Mouse (Mus musculus) ES-CJ7 (cell line): ENCODE results near the gene Rnaseh2c.

Experiments used
- DNase-seq: peaks from one replicate; pipeline ENCODE4 v3.0.0; 2011; ENCODE audit warnings: low read depth, low spot score

Gene Rnaseh2c

DNA sequence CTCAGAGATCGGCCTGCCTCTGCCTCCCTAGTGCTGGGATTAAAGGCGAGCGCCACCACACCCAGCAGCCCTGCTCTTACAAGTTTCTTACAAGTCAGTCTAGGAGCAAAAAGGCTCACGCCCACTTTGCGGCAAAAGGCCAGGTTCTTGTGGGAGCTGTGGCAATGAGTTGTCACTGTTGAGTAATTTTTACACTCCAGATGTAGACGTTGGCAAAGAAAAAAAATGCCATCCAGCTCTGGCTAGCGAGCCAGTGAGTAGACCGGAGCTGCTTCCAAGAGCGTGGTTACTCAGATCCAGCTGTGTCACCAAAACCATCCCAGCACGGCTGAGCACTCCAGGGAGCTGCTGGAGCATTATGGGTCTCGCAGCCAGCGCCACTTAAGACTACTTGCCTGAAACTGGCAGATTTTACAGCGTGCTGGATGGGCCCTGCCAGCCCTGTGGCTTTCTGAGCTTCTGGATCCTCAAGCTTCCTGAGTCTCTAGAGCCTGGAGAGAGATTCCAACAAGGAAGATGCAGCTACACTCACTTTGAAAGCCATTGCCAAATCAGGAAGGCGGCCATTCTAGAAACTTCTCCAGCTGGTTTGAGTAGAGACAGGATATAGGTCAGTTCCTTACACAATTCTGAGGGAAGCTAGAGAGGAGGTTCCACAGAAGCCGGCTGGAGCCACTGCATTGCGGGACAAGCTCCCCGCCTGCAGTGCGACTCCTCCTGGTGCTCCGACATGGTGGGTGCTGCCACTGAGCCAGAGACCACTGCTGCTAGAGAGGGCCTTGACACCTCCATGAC, 29.1 kb upstream of the Rnaseh2c start:
- no peak for DNase-seq

DNA sequence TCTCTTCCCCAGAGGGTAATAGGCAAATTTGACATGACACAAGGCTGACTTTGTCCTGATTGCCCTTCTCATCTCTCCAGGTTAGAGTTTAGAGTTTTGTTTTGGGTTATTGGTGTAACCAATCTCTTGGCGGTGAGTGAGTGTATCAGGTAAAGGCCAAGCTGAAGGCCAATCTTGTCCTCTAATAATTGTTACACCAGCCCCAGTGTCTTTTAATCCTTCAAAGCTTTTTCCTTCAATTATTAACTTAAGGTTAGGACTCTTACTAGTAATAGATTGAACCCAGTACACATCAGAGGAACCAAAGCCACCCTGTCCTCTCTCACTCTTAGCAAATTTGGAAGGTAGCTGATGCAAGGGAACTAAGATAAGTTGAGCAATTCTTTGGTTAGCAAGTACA, 26.3 kb upstream of the Rnaseh2c start:
- DNase-seq: no peak

DNA sequence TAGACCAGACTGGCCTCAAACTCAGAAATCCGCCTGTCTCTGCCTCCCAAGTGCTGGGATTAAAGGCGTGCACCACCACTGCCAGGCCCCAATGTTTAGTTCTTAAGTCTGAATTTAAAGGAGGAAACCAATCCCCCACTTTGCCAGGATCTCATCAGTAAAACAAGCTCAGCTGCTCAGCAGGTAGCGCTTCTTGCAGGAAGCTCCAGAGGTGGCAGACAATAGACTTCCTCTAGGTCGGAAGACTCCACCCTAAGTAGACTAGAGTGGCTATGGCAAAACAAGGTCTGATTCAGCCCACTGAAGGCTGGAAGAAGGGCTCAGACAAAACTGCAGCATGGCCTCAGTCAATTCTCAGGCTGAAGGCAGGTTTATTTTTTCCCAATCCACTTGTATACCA, 21.7 kb upstream of the Rnaseh2c start:
- peak; percentile 95 for DNase-seq

DNA sequence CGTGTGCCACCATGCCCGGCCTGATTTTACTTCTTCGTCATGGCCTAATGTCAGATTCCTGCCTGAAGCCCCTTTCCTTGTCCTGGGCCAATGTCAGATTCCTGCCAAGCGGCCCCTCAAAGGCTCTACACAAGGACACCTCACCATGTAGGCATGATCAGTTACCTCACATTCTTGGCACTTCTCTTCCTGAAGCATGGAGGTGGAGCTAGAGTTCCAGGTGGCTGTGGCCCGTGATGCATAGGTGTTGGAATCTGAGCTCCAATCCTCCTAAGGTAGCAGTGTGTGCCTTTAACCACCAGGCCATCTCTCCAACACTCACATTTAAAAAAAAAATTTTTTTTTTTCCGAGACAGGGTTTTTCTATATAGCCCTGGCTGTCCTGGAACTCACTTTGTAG, 20.9 kb upstream of the Rnaseh2c start:
- DNase-seq: peak; percentile 51

DNA sequence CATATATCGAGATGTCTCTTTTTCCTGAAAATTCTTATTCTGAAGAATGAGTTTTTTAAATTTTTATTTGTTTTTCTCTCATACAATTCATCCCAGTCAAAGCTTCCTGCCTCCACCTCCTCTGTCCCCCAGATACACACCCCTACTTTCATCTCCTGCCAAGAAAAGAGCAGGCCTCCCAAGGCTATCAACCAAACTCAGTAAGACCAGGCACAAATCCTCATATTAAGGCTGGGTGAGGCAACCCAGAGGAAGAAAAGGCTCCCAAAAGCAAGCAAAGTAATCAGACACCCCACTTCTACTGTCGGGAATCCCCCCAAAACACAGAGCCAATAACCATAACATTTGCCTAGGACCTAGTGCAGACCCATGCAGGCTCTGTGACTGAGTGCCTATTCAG, 19.7 kb upstream of the Rnaseh2c start:
- DNase-seq: no peak

DNA sequence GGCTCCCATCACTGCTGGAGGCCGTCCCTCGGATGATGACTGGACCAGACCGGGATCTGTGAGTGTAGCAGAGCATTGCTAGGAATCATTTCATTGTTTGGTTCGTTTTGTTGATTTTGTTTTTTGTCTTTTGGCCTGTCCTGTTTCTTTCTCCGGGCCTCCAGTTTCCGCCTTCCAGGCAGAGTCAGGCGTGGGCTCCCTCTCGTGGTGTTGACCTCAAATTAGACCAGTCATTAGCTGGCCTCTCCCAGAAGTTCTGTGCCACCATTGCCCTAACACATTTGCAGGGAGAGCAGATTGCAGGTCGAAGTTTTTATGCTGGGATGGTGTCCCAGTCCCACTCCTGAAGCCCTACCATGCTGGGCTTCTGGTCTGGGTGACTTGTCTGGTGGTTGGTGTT, 12.5 kb upstream of the Rnaseh2c start:
- peak; percentile 40 for DNase-seq

DNA sequence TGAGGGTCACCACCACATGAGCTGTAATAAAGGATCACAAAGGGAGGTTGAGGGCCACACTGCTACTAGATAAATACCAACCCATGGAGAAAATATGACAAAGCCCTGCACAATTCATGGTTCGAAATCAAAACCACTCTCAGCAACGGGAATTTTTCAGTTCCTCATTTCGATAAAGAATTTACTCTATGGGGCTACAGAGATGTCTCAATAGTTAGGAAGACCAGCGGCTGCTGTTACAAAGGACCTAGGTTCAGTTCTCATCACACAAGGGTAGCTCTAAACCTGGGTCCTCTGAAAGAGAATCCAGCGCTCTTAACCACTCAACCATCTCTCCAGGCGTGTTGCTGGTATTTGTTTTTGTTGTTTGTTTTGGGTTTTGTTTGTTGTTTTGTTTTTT, 9.8 kb upstream of the Rnaseh2c start:
- no peak for DNase-seq

DNA sequence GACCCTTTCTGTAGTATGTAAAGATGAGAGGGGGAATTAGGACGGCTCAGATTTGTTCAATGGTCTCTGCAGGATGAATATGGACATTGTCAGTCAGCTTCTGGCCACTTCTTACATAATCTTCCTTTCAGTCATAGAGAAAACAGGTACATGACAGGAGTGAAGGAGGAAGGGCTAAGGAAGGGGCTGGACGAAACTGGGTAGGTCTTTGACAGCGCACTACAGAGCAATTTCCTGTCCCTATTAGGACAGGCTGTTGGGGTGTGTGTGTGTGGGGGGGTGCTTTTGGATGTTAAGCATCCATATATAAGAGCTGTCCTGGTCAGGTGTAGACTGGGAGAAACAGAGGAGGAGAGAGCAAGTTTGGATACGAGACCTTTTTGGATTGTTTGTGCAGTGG, 2.4 kb upstream of the Rnaseh2c start:
- DNase-seq: no peak

DNA sequence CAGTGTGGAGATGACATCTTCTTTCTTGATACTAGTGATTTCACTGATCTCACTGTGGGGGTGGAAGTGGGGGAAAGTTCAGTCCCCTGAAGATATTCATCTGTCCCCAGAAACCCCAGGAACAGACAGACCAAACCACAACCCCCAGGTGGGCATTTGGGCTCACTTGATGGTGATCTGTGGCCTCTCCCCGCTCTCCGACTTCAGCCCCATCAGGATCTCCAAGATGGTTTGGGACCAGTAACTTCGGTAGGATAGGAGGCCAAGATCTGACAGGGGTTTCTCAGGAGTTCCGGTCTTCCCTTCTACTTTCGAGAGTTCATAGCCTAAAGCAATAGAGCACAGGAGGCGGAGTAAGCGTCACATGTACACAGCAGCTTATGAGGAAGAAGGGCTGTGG, 2.0 kb downstream of the Rnaseh2c start:
- no peak for DNase-seq

DNA sequence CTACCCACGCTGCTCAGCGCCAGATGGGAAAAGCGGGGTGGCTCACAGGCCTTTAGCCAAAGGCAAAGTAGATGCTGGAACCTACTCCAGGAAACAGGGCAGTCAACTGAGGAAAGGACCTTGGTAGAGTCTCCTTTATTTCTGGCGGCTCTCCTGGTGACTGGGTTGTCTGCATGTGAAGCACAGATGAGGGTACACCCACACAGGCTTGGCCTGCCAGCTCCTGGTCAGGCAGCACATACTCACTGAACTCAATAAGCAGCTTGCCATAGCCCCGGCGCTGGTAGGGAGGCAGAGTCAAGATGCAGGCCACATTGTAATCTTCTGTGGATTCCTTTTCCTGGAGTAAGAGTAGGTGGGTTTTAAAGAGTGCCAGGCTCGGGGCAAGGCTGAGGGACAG, 3.5 kb downstream of the Rnaseh2c start:
- no peak for DNase-seq

DNA sequence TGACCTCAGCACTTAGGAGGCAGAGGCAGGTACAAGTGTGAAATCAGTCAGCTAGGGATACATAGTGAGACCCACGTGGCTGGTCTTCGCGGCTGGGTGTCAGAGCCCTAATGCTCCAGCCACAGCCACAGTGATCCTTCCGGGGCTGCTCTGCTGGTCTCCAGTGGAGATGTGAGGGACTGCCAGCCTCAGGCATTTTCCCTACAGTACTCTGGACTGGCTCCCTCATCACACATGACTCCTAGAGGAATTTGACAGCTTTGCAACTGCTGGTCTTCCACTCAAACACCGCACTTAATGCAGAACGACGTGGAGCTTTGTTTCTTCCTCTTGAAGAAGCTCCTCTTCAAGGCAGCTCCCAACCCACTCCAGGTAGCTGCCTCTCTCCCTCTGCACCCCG, 4.5 kb downstream of the Rnaseh2c start:
- DNase-seq: peak; percentile 43

DNA sequence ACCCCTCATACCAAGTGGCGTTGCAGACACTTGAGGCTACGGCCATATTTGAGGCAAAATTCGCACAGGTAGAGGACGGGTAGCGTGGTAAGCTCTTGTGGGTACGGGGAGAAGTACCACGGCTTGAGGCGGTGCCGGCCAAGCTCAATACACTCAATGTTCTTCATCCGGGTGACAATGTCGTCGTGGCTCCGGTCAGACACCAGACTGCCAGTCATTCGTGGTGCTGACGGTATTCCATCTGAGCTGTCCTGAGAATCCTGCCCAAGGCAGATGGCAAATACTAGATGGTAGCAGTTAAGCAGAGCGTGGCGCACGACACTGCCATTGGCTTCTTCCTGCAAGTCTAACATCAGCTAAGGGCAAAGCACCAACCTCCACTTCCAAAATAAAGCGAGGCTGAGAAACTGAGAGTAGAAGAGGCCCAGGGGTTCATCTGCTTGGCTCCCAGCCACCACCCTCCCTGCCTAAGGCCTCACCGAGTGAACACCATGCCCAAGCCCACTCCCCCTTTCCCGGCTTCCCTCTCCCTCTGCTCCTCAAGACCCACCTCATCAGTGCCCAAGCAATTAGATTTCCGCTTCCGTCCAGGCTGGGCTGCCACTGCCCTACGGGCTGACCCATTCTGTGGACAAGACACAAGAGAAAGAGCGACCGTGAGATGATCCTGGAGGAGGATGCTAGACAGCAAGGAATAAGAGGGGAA, 6.2 kb downstream of the Rnaseh2c start:
- DNase-seq: no peak

DNA sequence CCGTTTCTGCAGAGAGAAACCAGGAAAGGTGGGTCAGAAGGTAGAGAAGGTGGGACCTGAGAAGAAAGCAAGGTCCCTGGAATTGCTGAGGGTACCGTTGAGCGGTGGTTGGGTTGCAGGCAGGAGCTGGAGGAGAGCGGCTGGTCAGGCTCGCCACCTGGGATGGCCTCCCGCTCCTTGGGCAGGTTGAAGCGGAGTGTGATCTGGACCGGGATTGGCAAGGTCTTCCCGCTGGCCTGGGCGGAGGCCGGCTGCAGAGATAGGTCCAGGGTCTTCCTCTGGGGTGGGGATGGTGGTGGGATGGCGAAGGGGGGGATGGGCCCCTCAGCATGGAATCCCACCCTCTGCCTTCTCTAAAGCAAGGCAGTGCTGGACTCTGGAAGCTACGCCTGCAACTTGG, 7.0 kb downstream of the Rnaseh2c start:
- DNase-seq: no peak

DNA sequence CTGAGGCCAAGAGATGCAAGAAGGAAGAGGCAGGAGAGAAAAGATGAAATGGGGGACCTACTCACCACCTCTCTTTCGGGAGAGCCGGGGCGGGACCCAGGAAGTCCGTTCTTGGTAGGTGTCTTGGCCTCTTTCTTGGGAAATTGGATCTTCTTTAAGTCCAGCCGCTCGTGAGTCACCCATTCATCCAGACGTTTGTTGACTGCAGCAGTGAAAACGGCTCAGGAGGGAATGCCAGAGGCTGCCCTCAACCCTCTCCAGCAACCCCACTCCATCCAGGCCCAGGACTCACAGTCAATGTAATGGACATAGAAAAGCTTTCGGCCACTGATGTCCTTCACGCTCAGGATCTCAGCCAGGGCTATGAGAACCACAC, 7.5 kb downstream of the Rnaseh2c start:
- no peak for DNase-seq

DNA sequence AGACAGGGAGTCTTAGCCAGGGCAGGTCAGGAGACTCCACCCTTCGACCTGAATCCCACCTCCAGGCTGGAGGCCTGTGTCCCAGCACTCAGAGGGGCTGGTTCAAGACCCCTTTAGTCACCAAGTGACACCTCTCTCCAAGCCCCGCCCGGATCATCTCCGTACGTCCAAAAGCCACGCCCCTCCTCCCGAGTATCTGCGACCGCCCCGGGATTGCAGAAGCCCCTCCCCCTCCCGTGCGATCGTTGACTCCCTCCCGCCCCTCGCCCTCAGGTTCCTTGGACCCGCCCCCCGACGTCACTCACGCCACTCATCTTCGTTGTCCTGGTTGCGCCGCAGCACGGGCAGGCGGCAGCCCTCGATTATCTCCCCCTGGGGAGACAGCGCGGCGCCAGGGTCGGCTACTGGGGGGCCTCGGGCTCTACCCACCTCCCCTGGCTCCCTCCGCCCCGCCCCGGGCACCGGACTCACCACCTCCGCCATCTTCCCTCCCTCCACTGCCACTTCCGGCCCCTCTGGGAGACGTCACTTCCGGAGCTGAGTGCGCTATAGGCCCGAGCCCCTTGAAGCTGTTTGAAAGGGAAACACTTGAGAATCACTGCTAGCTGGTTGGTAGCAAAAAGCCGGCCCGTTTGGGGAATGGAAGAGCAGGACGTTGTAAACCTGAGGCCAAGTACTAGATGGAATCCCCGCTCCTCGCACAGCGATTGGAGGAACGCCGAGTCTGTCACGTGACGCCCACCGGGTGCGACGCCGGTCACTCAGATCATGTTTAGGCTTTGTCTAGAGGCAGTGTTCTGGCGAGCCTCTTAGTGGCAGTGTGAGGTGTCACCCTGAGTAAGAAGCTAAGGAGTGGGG, 8.1 kb downstream of the Rnaseh2c start, which contains the start of gene Kat5:
Gene Kat5 (minus strand): TSS at position 691 of the 858 bp plus-strand sequence.
- peak; percentile 94 for DNase-seq

DNA sequence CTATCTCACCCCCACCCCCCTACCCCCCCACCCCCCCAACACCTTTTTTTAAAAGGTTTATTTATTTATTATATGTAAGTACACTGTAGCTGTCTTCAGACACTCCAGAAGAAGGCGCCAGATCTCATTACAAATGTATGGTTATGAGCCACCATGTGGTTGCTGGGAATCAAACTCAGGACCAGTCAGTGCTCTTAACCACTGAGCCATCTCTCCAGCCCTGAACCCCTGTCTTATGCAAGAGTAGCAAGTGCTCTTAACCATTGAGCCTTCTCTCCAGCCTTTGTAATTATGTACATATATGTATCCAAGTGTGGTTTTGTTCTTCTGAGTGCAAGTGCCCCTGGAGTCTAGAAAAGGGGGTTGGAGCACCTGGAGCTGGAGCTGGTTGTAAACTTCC, 10.3 kb downstream of the Rnaseh2c start:
- no peak for DNase-seq

DNA sequence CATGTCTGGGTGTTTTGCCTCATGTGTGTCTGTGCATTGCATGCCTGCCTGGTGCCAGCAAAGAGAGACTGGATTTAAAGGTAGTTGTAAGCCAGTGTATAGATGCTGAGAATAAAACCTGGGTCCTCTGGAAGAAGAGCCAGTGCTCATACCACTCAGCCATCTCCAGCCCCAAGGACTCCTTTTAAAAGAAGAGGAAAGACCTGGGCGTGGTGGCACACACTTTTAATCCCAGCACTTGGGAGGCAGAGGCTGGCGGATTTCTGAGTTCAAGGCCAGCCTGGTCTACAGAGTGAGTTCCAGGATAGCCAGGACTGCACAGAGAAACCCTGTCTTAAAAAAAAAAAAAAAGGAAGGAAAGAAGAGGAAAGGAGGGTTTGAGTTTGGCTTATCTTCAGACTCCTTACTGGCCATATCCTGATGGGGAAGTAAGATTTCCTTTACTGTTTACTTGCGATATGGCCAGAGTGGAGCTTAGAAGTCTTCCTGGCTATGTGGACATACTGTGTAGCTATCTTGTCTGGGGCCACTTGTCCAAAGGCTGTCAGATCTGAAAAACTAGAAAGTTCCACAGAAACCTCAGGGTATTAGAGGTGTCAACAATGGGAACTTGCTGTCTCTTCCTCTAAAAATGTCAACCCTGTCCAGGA, 11.2 kb downstream of the Rnaseh2c start:
- no peak for DNase-seq

DNA sequence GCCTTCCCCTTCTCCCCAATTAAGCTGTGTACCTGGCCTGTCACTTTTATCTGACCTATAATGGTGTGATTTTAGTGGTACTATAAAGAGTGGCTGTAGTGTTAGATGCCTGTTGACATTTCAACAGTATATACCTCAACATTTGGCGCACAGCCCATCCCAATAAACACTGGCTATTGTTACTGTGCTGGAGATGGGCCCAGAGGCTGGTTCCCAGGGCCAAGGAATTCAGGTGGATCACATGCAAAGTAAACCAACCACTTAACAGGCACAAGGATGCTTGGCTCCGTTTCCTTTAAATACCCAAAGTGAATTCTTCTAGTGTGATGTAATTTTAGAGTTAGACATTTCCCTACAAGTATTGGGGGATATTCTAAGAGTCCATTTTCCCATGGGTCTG, 13.3 kb downstream of the Rnaseh2c start:
- no peak for DNase-seq

DNA sequence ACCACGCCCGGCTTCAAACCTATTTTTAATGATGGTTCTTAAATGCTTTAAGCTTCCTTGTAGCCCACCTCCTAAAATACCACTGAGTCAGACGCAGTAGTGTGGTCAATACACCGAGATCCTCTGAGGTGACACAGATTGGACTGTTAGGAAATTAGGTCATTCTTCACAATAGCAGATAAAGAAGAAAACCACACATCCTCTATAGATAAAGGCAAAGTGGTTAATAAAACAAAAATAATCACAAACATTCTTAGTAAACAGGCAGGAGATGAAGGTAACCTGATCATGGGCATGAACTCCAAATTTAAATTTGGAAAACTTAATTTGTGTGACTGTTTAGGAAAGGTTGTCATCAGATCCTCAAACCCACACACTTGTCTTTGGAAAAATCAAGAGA, 18.3 kb downstream of the Rnaseh2c start:
- DNase-seq: no peak

DNA sequence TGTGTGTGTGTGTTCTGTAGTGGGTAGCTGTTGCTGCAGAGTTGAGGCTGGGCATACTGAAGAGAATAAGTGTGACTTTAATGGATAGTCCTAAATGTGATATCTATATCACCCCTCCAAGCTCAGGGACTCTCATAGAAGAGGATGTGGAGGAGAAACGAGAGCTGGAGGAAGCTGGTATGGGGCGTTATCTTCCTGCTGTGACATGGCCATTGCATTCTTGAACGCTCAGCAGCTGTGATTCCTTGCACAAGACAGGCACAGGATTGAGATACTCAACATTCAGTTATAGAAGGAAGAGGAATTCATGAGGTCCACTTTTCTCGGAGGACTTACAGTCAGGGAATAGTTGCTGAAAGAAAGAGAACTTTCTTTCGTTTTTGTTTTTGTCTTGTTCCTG, 20.2 kb downstream of the Rnaseh2c start:
- no peak for DNase-seq

DNA sequence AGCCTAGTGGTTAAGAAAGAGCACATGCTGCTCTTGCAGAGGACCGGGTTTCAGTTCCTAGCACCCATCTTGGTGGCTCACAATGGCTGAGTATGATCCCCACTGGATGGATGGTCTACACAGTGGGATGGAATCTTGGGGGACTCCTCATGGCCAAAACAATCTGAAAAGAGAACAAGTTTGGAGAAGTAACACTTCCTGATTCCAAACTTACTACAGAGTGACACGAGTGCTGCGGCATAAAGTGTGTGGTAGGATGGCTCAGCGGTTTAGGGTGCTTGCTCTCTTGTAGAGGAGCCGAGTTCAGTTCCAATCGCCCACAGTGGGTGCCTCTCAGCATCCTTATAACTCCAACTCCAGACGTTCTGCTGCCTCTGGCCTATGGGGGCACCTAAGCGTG, 23.6 kb downstream of the Rnaseh2c start:
- DNase-seq: no peak

DNA sequence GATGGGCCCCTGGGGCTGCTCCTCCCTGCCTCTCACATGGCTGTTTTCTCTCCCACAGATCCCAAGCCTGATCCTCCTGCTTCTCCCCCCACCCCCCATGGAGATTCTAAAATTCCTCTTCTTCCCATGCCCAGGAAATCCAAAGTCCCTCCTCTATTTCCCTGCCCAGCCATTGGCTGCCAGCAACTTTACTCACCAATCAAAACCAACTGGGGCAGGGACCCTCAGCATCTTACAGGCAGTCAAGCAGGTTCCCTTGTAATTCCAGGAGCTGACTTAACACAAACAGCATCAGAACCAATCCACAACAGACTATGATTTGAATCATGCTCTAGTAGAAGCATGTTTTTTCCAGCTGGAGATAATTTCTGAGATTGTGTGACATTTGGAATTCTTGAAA, 28.2 kb downstream of the Rnaseh2c start:
- peak; percentile 69 for DNase-seq
